Mouse (Mus musculus) embryonic facial prominence, embryonic 10.5 days (tissue): ENCODE measurements at regions not wholly inside any gene's neighbourhood (a gene's known extent, or its start where the extent isn't known, plus 50 kb on each side); places are given as distances from the start of the nearest gene placed in this dataset.

Source experiments
- DNase-seq: peaks from one replicate; pipeline ENCODE4 v3.0.0-alpha.2; 2017; ENCODE audit warnings: low spot score
- H3K27ac ChIP-seq: fragments of 300-500 bp; sonication (generic); replicated peaks from 2 replicates; pipeline ENCODE4 v1.5.1; 2016; ENCODE audit warnings: mild to moderate bottlenecking
- H3K27me3 ChIP-seq: fragments of 300-500 bp; sonication (generic); replicated peaks from 2 replicates; pipeline ENCODE4 v1.6.1; 2016; ENCODE audit warnings: low read depth, mild to moderate bottlenecking; ENCODE audit not compliant: poor library complexity, severe bottlenecking
- H3K36me3 ChIP-seq: fragments of 300-500 bp; sonication (generic); replicated peaks from 2 replicates; pipeline ENCODE4 v1.6.1; 2016; ENCODE audit warnings: mild to moderate bottlenecking, moderate library complexity
- H3K4me1 ChIP-seq: fragments of 300-500 bp; sonication (generic); 2 replicates; pipeline ENCODE4 v1.6.1; 2016
- H3K4me3 ChIP-seq: fragments of 300-500 bp; sonication (generic); 2 replicates; pipeline ENCODE4 v1.5.1; 2016; ENCODE audit warnings: mild to moderate bottlenecking, moderate library complexity
- H3K9me3 ChIP-seq: fragments of 300-500 bp; sonication (generic); 2 replicates; pipeline ENCODE4 v1.6.1; 2016; ENCODE audit warnings: mild to moderate bottlenecking
- WGBS: fragments of 180-500 bp; shearing (Covaris S2); methylation state at CpG from one replicate; pipeline ENCODE4 v1.1.7; 2016; 5-methylcytosine and 5-hydroxymethylcytosine counted together

GRCm38 (mm10) chr6:52078530-52079340 is 66.4 kb upstream of the Skap2 start:
- no peaks in the 10 kb centered on the region for H3K36me3 ChIP-seq
- 16% methylated on average over 12 of the region's 12 CpGs for WGBS
- H3K4me3 ChIP-seq: peak overlapping the region; percentile 35; the same call in 1 of the 2 replicates

GRCm38 (mm10) chr6:52076179-52076932 is 64.0 kb upstream of the Skap2 start:
- H3K4me1 ChIP-seq: peaks cover 12% of the 10 kb centered on the region; the same call in 1 of the 2 replicates
- no peak overlapping the region for H3K27ac ChIP-seq

More at GRCm38 (mm10) chr6:52078530-52079340, 66.4 kb upstream of the Skap2 start:
- no peak overlapping the region for H3K27ac ChIP-seq
- peaks cover 12% of the 10 kb centered on the region; the same call in 1 of the 2 replicates for H3K4me1 ChIP-seq
- peaks cover 34% of the 10 kb centered on the region for H3K27me3 ChIP-seq
- DNase-seq: peak; percentile 16
- H3K9me3 ChIP-seq: no peaks in the 10 kb centered on the region

GRCm38 (mm10) chr6:52074904-52075303 is 62.6 kb upstream of the Skap2 start:
- peaks cover 28% of the 10 kb centered on the region for H3K27me3 ChIP-seq
- no peak overlapping the region for H3K4me3 ChIP-seq
- no peaks in the 10 kb centered on the region for H3K9me3 ChIP-seq
- WGBS: 91% methylated on average over 2 of the region's 2 CpGs
- no peaks in the 10 kb centered on the region for H3K36me3 ChIP-seq
- no peak overlapping the region for H3K27ac ChIP-seq
- DNase-seq: no peak
- H3K4me1 ChIP-seq: peaks cover 12% of the 10 kb centered on the region; the same call in 1 of the 2 replicates

More at GRCm38 (mm10) chr6:52076179-52076932, 64.0 kb upstream of the Skap2 start:
- no peak for DNase-seq
- WGBS: 73% methylated on average over 15 of the region's 15 CpGs
- no peaks in the 10 kb centered on the region for H3K36me3 ChIP-seq
- H3K9me3 ChIP-seq: no peaks in the 10 kb centered on the region
- H3K27me3 ChIP-seq: peaks cover 34% of the 10 kb centered on the region
- no peak overlapping the region for H3K4me3 ChIP-seq

GRCm38 (mm10) chr6:52067151-52067550 is 54.8 kb upstream of the Skap2 start:
- no peaks in the 10 kb centered on the region for H3K27me3 ChIP-seq
- no peak overlapping the region for H3K4me3 ChIP-seq
- peaks cover 7% of the 10 kb centered on the region; the same call in 1 of the 2 replicates for H3K4me1 ChIP-seq
- no peak for DNase-seq
- no peaks in the 10 kb centered on the region for H3K9me3 ChIP-seq
- no peaks in the 10 kb centered on the region for H3K36me3 ChIP-seq
- no peak overlapping the region for H3K27ac ChIP-seq
- 82% methylated on average over 9 of the region's 9 CpGs for WGBS

- H3K36me3 ChIP-seq: no peaks in the 10 kb centered on the region
- no peaks in the 10 kb centered on the region for H3K9me3 ChIP-seq
- peaks cover 2% of the 10 kb centered on the region; the same call in 1 of the 2 replicates for H3K27me3 ChIP-seq
- 90% methylated on average over 10 of the region's 10 CpGs for WGBS
- H3K4me1 ChIP-seq: peaks cover 8% of the 10 kb centered on the region; the same call in 1 of the 2 replicates
- no peak overlapping the region for H3K4me3 ChIP-seq
- DNase-seq: no peak
- H3K27ac ChIP-seq: no peak overlapping the region
Observed at GRCm38 (mm10) chr6:52065652-52066051, 53.3 kb upstream of the Skap2 start.

DNA sequence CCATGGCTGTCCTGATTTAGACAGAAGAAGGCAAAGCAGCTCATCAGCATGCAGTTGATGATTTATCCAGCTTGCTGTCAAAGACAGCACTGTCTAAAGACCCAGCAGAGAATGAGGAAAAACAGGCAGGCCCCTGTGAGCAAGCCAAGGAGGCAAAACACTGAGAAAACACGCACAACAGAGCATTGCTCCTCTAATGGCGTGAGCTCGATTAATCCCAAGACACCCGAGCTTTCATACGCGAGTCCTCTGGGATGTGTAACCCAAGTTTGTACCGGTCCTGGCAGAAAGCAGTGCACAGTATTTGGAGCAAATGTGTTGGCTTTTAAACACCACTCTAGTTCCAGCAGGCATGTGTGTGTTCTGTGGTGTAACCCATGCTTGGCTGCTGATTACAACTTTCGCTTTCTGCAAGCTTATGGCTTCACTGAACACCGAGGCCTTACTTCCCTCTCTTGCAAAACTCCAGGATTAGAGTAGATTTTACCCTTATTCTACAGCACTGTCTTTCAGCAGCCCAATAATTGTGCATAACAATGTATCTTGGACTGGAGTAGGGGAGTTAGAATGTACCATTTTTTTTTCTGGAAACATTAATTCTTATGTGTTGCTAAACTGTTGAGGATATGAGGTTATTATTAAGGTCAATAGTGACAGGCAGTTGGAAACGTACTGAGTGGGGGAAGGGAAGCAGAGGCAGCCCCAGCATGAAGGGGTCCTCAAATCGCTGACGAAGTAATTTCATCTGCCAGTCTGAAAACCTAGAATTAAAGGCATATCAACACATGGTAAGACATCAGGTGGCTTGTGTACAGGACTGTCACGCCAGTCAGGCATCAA is 52.0 kb upstream of the Skap2 start:
- WGBS: 78% methylated on average over 13 of the region's 13 CpGs
- H3K4me1 ChIP-seq: peaks cover 8% of the 10 kb centered on the region; the same call in 1 of the 2 replicates
- no peak overlapping the region for H3K4me3 ChIP-seq
- H3K27me3 ChIP-seq: peaks cover 14% of the 10 kb centered on the region
- H3K27ac ChIP-seq: no peak overlapping the region
- H3K9me3 ChIP-seq: no peaks in the 10 kb centered on the region
- no peak for DNase-seq
- H3K36me3 ChIP-seq: no peaks in the 10 kb centered on the region
